Mouse (Mus musculus): ENCODE results near the gene Tpt1.

Gene Tpt1

GRCm38 (mm10) chr14:75871111-75871510, 26.2 kb downstream of the Tpt1 start:
- DNase-seq (ENCODE audit: extremely low read depth, insufficient read length, low spot score) = no peak

GRCm38 (mm10) chr14:75871750-75872149, 26.9 kb downstream of the Tpt1 start:
- no peak for DNase-seq (ENCODE audit: extremely low read depth, insufficient read length, low spot score)

GRCm38 (mm10) chr14:75873612-75874011, 28.7 kb downstream of the Tpt1 start:
- no peak for DNase-seq (ENCODE audit: extremely low read depth, insufficient read length, low spot score)

- DNase-seq (ENCODE audit: extremely low read depth, insufficient read length, low spot score) = peak; percentile 62
Measured at GRCm38 (mm10) chr14:75876320-75877043, 31.6 kb downstream of the Tpt1 start.

GRCm38 (mm10) chr14:75877297-75877696, 32.4 kb downstream of the Tpt1 start:
- no peak for DNase-seq (ENCODE audit: extremely low read depth, insufficient read length, low spot score)

GRCm38 (mm10) chr14:75878980-75879379, 34.1 kb downstream of the Tpt1 start:
- no peak for DNase-seq (ENCODE audit: extremely low read depth, insufficient read length, low spot score)

- DNase-seq (ENCODE audit: extremely low read depth, insufficient read length, low spot score) = no peak
Measured at GRCm38 (mm10) chr14:75881856-75882255, 37.0 kb downstream of the Tpt1 start.

- DNase-seq (ENCODE audit: extremely low read depth, insufficient read length, low spot score) = no peak
Measured at GRCm38 (mm10) chr14:75883330-75883729, 38.4 kb downstream of the Tpt1 start.

GRCm38 (mm10) chr14:75883873-75884272, 39.0 kb downstream of the Tpt1 start:
- no peak for DNase-seq (ENCODE audit: extremely low read depth, insufficient read length, low spot score)

GRCm38 (mm10) chr14:75892118-75892517, 47.2 kb downstream of the Tpt1 start:
- DNase-seq (ENCODE audit: extremely low read depth, insufficient read length, low spot score) = no peak

Data from 3134 (cell line).